Mouse (Mus musculus) gastrocnemius, postnatal 36 days (tissue): Measurements from ENCODE around the gene Eif2b1. TPM values are rescaled to one million over a fixed set of nuclear protein-coding genes. Genes with fewer than 3 reads are reported as not detected.

Source experiments
- DNase-seq, 2 experiments: peaks; one replicate each; pipeline ENCODE4 v3.0.0; 2022
- intact Hi-C: fragments of 180-260 bp; cut with DNase I; formaldehyde crosslinking; loops from one replicate; pipeline ENCODE4 v1.15.1; 2025
- total RNA-seq, 2 experiments: library from RNA; stranded (reverse); gene quantifications; 2 replicates each; pipeline ENCODE4 v1.2.3; 2021

The Eif2b1 gene
- total RNA-seq, 2 experiments from 2014 or later, result 40.2 to 44.4 TPM

DNA sequence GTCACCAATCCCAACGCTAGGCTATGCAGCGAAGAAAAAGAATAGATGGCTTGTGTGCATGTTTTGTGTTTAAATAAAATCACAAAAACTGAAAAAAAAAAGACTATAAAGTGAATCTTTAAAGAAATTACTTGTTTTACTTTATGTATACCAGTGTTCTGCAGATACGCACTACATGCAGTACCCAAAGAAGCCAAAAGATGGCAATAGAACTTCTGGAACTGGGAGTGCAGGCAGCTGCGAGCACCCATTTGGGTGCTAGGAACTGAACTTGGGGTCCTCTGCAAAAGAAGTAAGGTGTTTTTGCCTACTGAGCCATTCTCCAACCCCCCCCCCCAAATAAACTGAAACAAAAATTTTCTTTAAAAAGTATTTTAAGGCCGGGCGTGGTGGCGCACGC lies 55.9 kb downstream of the Eif2b1 start:
- intact Hi-C loops, result no loop called here
- DNase-seq, result no peak

GRCm38 (mm10) chr5:124521588-124521987 lies 57.3 kb downstream of the Eif2b1 start:
- intact Hi-C loops, result no loop called here
- DNase-seq, result no peak

Other genes starting within 250 kb of the Eif2b1 start
- 100 to 1,000 TPM; 121 to 128 TPM for gene Cdk2ap1, start 216.0 kb downstream of the Eif2b1 start, total RNA-seq
- gene Sbno1, start 153.1 kb downstream of the Eif2b1 start, total RNA-seq, result 10 to 100 TPM; 35.4 to 40.5 TPM
- gene Kmt5a, start 139.2 kb downstream of the Eif2b1 start, total RNA-seq, result 100 to 1,000 TPM; 182 to 256 TPM
- gene Rilpl2, start 100.8 kb downstream of the Eif2b1 start, total RNA-seq, result 1 to 10 TPM; 3.6 to 4.9 TPM
- 10 to 100 TPM; 20.5 to 26.1 TPM for gene Snrnp35, start 96.0 kb downstream of the Eif2b1 start, total RNA-seq
- gene Rilpl1, start 47.7 kb downstream of the Eif2b1 start, total RNA-seq, result 100 to 1,000 TPM; 197 to 200 TPM
- gene Tmed2, start 38.4 kb downstream of the Eif2b1 start, total RNA-seq, result 100 to 1,000 TPM; 133 to 145 TPM
- 1 to 10 TPM; 3.1 to 3.6 TPM for gene Ddx55, start 26.3 kb downstream of the Eif2b1 start, total RNA-seq
- gene Gtf2h3, start within 50 bp of the Eif2b1 start, total RNA-seq, result 10 to 100 TPM; 12.5 to 13.5 TPM
- 10 to 100 TPM; 28.4 to 30.6 TPM for gene Atp6v0a2, start 49.4 kb upstream of the Eif2b1 start, total RNA-seq
- gene Dnah10, start 146.0 kb upstream of the Eif2b1 start, total RNA-seq, result under 1 TPM in 1 of 2 experiments, not detected in 1; 0.02 TPM